Comparison of ENCODE assay signal across 15 mouse cellular contexts in genomic region chr3:107387314-107388087, GRCm38 (mm10).
"Had no signal": no experiment of that assay in that cellular context is flagged by ENCODE, and none has a peak within 500 bp of the region (broad histone marks: within the 10 kb centered on the region; RNA-seq: fewer than 3 reads in every experiment).

No protein-coding gene starts in this region.

- ATAC-seq: hindbrain, postnatal 0 days; intestine, embryonic 16.5 days had no signal

- DNase-seq: gastrocnemius, postnatal 14 days; gastrocnemius, postnatal 36 days; heart, adult 11 months; heart, adult 2 months; heart, postnatal 14 days; heart, postnatal 36 days; kidney, adult 11 months; kidney, adult 2 months; kidney, adult 9 months; kidney, postnatal 14 days; kidney, postnatal 36 days; liver; liver, embryonic 13.5 days had no signal
